Mouse (Mus musculus): ENCODE results near the gene Rab3gap2.

Rab3gap2 gene

GRCm38 (mm10) chr1:185203909-185204661 is at the start of gene Rab3gap2:
Gene Rab3gap2, plus strand, starts transcription at chr1:185204117.
- DNase-seq (ENCODE audit: low spot score): peak; percentile 99

- DNase-seq (ENCODE audit: low spot score): no peak
These were observed 30.3 kb upstream of the Rab3gap2 start for GRCm38 (mm10) chr1:185173641-185174040.

- no peak for DNase-seq (ENCODE audit: low spot score)
These were observed 26.1 kb upstream of the Rab3gap2 start for GRCm38 (mm10) chr1:185177860-185178259.

- DNase-seq (ENCODE audit: low spot score): no peak
These were observed 20.2 kb upstream of the Rab3gap2 start for GRCm38 (mm10) chr1:185183591-185184330.

- no peak for DNase-seq (ENCODE audit: low spot score)
These were observed 18.4 kb upstream of the Rab3gap2 start for GRCm38 (mm10) chr1:185185556-185185955.

- no peak for DNase-seq (ENCODE audit: low spot score)
These were observed 16.7 kb upstream of the Rab3gap2 start for GRCm38 (mm10) chr1:185187135-185187785.

GRCm38 (mm10) chr1:185189901-185190300 is 14.0 kb upstream of the Rab3gap2 start:
- DNase-seq (ENCODE audit: low spot score): no peak

GRCm38 (mm10) chr1:185192087-185192486 is 11.8 kb upstream of the Rab3gap2 start:
- no peak for DNase-seq (ENCODE audit: low spot score)

GRCm38 (mm10) chr1:185193509-185193908 is 10.4 kb upstream of the Rab3gap2 start:
- peak; percentile 79 for DNase-seq (ENCODE audit: low spot score)

- no peak for DNase-seq (ENCODE audit: low spot score)
These were observed 7.6 kb upstream of the Rab3gap2 start for GRCm38 (mm10) chr1:185196323-185196722.

GRCm38 (mm10) chr1:185200571-185201395 is 3.1 kb upstream of the Rab3gap2 start:
- no peak for DNase-seq (ENCODE audit: low spot score)

- no peak for DNase-seq (ENCODE audit: low spot score)
These were observed 1.9 kb upstream of the Rab3gap2 start for GRCm38 (mm10) chr1:185201994-185202393.

- peak; percentile 80 for DNase-seq (ENCODE audit: low spot score)
These were observed 565 bp upstream of the Rab3gap2 start for GRCm38 (mm10) chr1:185203196-185203908.

GRCm38 (mm10) chr1:185205090-185205489 is 1.2 kb downstream of the Rab3gap2 start:
- peak; percentile 50 for DNase-seq (ENCODE audit: low spot score)

- DNase-seq (ENCODE audit: low spot score): no peak
These were observed 4.1 kb downstream of the Rab3gap2 start for GRCm38 (mm10) chr1:185207851-185208595.

- DNase-seq (ENCODE audit: low spot score): no peak
These were observed 4.8 kb downstream of the Rab3gap2 start for GRCm38 (mm10) chr1:185208766-185209165.

GRCm38 (mm10) chr1:185209641-185210176 is 5.8 kb downstream of the Rab3gap2 start:
- no peak for DNase-seq (ENCODE audit: low spot score)

GRCm38 (mm10) chr1:185216360-185216759 is 12.4 kb downstream of the Rab3gap2 start:
- no peak for DNase-seq (ENCODE audit: low spot score)

- no peak for DNase-seq (ENCODE audit: low spot score)
These were observed 12.8 kb downstream of the Rab3gap2 start for GRCm38 (mm10) chr1:185216762-185217161.

- no peak for DNase-seq (ENCODE audit: low spot score)
These were observed 14.0 kb downstream of the Rab3gap2 start for GRCm38 (mm10) chr1:185217966-185218365.
